Mouse (Mus musculus) heart, adult 2 months (tissue): ENCODE measurements at regions not wholly inside any gene's neighbourhood (a gene's known extent, or its start where the extent isn't known, plus 50 kb on each side); places are given as distances from the start of the nearest gene placed in this dataset.

ENCODE experiments used
- CTCF ChIP-seq: fragments of 200-600 bp; IDR thresholded peaks from 2 replicates; pipeline ENCODE4 v1.8.1; 2022; ENCODE audit warnings: antibody characterized with exemption, mild to moderate bottlenecking, moderate library complexity
- EP300 ChIP-seq: fragments of 200-500 bp; IDR thresholded peaks from 2 replicates; pipeline ENCODE4 v1.6.1; 2011; ENCODE audit warnings: low read depth, low read length, control low read depth; ENCODE audit not compliant: insufficient read depth
- POLR2A ChIP-seq: fragments of 200-500 bp; IDR thresholded peaks from 2 replicates; pipeline ENCODE4 v1.6.1; 2011; ENCODE audit warnings: mild to moderate bottlenecking, low read depth, low read length, control low read depth; ENCODE audit not compliant: insufficient read depth

DNA sequence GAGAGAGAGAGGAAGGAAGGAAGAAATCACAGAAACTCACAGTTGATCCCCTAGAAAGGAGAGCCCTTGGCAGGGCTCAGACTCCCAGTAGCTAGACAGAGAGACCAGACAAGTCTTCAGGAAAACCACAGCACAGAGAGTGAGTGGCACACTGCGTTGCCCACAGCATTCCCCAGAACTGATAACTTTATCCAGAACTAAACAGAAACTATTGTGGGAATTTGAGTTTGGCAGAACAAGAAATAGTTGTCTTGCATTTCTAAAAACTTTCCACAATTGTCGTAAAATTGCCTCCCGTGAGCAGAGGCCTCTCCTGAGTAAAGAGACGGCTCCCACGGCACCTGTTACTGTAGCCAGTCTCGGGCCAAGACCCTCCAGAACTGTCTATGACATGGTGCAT, 178.1 kb downstream of the Setd4 start:
- TF ChIP-seq EP300 = no peak
- no peak for TF ChIP-seq CTCF
- TF ChIP-seq POLR2A = no peak
